Mouse (Mus musculus): ENCODE data around the gene Gsg1.

Gene Gsg1

DNA sequence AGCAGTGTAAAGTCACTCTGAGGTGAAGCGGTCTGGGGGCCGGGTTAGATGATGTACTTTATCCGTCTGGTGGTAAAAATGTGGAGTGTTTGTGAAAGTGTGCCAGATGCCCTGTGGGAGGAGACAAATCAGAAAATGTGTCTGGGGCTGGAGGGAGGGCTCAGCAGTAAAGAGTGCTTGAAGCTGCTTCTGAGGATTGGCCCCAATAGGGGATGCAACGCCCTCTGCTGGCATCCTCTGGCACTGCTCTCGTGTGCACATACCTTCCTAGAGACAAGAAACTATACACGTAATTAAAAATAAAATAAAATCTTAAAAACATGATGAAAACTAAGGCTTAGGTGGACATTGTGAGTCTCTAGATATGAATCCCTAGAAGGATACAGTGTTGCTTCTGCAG is 6.3 kb upstream of the Gsg1 start:
- DNase-seq (ENCODE audit: low spot score in 2 of 2): no peak

DNA sequence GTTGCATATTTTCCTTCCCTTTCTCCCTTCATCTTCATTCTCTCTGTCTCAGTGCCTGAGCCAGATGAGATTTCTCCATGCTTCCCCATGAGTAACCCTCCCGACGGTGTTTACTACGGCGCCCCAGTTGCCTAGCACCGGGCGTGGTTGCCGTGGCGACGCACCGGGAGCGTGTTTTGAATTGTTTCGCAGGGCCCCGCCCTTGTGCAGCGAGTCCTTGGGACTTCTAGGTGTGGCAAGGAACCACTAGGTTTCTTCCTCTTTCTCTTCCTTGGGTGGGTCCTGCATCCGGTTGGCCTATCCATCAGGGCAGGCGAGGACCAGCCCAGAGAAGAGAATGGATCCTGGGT is 1.4 kb downstream of the Gsg1 start:
- DNase-seq (ENCODE audit: low spot score in 2 of 2): peak; percentile 78 to 79

DNA sequence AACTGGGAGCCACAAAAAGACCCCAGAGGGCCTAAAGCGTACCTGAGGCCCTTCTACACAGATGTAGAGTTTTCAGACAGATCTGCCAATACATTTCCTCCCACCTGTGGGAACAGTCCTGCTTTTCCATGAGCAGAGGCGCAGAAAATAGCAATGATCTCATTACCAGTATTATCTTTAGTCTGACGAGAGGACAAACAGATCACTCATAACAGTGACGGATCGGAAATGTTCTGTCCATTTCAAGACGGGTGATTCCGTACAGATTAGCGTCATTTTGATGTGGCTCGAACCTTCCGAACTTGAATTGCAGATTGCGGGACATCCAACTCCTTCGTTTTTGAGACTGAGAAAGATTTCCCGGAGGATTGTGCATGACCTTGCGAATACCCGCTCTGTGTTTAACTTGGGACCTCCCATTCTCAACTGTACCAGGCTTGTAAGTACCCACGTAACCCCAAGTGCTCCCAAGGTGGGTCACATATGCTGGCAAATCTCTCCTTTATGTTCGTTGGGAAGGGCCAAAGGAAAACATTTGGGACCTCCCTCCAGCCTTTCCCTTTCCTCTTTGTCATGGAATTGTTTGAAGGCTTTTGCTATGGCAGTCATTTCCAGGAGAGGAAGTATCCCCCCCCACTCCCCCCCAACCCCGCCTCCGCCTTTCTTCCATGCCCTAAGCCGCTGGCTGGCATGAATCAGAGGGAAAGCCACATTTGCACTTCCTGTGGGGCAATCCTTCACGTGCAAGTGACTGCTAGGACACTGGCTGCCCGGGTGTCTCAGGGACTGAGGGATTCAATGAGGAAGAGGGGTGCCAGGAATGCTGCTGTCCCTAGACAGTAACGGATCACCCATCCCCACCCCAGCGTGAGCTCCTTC is 2.1 kb downstream of the Gsg1 start:
- DNase-seq (ENCODE audit: low spot score in 2 of 2): no peak

DNA sequence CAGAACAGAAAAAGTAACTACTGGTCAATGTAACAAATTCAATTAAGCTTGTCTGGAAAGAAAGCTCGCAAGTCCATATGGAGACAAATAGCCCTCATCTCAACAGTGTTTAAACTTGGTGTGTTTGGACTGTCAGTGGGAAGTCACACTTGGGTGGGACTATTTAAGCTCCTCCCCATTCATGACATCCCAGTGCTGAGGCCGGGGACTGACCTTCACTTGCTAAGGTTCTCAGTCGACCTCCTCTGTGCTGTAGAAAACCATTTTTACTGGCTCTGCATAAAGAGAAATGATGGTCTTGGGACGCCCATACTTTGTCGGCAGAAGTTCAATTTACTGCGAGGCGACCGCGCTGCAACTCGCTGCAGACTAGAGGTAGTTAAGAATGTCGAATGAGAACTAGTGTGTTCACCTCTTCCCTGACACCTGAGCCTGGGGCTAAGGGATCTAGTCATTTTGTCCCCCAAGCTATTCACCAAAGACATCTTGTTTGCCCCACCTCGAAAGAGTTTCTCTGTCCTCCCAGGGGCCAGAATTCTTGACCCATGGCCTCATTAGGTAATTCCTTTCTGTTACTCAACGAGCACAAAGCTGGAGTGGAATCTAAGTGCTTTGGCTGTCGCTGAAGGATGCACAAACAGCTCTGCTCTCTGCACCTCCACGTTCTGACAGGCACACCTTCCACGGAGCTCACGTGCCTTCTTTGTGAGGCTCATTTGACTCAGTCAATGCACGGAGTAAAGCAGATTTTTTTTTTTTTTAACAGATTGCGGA is 3.0 kb downstream of the Gsg1 start:
- DNase-seq (ENCODE audit: low spot score in 2 of 2): no peak

DNA sequence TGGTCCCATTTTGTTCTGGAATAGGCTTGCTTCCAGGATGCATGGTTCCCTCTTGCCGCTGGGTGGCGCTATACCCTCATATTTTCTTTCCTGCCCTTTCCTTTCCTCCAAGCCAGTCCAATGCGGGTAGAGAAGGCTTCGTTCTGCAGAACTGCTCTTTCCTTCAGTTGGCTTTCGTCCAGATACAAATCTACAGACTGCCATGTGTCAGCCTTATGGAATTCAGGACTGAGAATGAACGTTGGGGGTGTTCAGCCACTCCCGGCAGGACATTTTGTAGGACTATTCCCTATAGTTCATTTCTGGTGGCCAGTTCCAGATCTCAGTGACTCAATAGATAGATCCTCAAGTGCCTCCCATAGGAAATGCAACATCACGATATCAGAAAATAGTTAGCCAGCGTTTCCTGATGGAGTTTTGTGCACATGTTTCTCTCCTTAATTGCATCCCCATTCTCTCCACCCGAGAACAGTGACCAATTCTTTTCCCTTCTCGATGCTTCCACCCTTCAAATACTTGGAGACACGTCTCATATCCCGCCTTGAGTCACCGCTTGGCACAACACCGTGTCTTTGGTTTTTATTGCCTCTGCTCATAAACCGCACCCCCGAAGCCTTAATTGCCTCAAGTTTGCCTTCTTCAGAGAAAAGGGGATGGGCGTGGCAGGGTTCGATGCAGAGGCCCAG is 4.2 kb downstream of the Gsg1 start:
- DNase-seq (ENCODE audit: low spot score in 2 of 2): peak; percentile 43 to 66

DNA sequence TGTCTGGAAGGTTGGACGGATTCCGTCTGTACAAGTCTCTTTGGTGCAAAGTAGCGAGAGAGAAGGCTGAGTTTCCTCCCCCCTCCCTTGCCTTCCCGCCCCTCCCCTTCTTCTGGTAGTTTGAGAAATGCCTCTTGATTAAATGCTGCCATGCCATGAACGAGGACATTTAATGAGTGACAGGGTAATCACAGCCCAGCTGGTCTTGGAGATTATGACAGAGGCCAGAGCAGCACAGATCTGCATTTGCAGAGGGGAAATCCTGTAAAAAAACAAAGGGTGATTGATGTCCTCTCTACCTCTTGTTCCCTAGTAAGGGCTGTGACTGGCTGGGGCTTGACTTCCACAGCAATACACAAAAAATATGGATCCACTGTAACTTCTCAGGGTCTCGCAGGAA is 6.3 kb downstream of the Gsg1 start:
- no peak for DNase-seq (ENCODE audit: low spot score in 2 of 2)

DNA sequence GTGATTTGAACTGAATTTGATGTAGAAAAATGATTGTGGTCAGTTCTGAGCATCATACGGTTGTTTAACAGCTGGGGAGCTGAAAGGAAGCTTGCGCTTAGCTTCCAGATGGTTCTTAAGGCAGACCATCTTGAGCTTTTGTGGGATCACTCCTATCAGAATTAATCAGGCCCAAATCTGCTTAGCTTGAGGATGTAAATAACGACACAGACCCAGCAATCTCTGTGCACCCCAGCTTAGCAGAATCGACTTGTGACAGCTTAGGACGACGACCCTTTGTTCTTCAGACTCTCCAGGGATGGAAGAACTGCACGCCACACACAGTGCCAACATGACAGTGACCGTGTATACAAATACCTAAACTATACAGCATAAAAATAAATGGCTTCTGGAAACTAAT is 8.6 kb downstream of the Gsg1 start:
- DNase-seq (ENCODE audit: low spot score in 2 of 2): no peak

DNA sequence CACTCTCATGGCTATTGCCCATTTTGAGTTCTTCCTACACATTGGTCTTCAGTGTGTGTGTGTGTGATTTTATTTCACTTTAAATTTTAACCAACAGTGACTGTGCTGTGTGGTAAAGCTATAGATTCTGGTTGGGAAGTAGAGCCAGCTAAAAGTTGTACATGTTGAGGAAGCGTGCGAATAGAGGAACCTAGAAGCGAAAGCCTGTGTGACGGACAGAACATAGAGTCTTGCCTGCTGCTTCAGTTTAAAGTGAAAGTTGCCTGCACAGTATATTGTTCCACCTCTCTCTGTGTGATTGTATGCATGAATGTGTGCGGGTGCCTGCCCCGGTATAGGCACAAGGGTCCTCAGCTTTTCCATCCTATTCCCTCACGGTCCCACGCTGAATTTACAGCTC is 13.8 kb downstream of the Gsg1 start:
- no peak for DNase-seq (ENCODE audit: low spot score in 2 of 2)

DNA sequence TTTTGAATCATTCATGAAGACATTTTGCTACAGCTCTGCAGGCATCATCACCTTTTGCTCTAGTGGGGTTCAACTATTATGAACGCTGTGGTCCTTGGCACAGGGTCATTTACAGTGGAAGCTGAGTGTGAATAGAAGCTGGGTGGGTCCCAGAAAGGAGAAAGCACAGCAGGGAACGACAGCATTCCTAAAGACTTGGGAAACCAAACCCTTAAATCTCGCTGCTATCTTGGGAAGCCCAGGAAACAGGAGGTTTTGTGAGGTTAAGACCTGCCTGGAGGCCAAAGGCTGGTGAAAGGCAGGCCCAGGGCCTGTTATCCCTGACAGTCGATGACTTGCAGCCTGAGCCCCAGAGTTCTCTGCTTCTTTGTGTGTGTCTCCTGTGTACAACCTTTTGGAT is 15.9 kb downstream of the Gsg1 start:
- no peak for DNase-seq (ENCODE audit: low spot score in 2 of 2)

DNA sequence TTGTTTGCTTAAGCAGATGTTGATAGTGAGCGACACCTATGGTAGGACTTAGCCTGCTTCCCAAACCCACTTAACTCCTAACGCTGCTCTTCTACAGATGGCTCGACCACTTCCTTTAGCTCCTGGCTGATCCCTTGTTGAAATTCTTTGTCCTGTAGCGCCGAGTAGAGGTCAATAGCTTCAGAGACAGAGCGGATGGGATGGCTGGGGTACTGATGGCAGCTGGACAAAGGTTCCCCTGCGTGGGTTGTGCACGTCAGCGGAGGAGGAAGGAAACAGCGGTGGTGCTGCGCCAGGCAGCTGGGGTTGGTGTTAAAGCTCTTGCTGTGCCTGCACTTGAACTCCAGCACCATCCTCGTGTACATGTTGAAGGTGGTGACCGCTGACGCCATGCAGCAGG is 16.8 kb downstream of the Gsg1 start:
- no peak for DNase-seq (ENCODE audit: low spot score in 2 of 2)

DNA sequence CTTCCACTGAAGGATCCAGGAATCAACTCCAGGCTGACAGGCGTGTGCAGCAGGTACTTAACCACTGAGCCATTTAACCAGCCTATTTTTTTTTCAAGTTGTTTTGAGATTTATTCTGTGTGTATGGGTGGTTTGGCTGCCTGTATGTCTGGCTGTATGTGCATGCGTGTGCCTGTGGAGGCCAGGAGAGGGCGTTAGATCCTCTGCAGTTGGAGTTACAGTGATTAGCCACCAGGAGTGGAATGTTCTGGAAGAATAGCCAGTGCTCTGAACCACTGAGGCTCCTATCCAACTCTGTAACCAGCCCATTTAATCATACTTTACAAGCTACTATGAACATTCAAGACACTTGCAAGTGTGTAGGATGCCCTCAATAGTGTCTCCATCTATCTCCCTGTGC is 17.6 kb downstream of the Gsg1 start:
- DNase-seq (ENCODE audit: low spot score in 2 of 2): no peak

DNA sequence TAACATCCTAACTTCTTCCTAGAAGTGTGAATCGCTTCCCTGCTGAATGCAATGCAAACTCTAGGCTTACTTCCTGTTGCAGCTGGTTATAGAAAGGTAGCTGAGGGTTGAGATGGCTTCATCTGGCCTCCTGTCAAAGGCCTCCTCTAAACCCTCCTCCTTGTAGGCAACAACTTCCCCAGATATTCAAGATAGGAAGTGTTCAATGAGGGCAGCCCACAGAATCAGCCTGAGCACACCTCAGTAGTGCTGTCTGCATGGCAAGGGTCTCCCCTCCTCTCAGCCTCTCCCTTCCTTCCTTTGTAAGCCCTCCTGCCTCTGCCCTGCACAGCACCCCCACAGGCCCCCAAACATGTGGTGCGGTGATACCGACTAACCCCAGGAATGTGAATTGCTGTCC is 18.4 kb downstream of the Gsg1 start:
- DNase-seq (ENCODE audit: low spot score in 2 of 2): no peak

DNA sequence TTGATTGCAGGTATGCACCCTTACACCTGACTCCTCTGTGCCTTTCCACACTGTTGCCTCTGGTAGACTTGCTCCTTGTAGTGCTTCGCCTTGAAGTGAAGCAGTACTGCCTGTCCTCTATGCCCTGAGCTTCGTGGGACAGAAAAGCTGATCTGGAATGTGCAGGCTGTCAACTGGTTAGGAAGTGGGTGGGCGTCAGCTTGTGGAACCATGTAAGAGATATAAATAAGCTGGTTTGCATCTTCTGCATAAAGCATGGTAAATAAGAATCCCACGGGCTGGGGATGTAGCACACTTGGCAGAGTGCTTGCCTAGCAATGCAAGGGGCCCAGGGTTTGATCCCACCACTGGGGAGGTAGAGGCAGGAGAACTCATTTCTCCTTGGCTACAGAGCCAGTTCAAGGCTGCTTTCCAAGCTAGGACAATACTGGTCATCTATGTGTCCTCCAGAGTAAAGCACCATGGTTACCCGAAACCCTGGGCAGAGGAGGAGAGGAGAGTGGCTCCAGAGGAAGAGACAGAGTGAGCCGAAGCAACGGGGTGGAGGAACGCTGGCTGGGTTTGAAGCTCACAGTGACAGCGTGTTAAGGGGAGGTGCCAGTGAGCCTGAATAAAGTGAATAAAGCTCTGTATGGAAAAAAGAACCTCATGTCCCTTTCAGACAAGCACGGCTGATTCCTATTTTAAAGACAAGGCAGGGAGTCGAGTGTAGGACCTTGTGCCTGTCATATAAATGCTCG is 21.5 kb downstream of the Gsg1 start:
- no peak for DNase-seq (ENCODE audit: low spot score in 2 of 2)

DNA sequence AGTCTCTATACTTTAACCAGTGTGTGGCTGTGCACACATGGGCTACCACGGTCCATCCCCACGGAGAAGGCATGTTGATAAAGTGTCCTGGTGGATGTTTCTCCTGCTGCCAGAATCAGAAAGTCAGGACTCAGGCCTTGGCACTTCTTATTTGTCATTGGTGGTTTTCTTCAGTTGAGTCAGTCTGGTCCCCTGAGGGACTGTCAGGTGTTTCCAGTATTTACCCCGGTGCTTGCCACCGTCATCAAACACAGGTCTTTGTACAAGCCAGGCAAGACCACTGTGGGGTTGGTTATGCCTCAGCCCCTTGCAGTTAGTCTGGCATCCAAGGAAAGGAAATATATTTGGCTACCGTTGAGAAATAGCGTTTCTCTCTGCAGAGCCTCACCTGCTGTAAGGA is 23.6 kb downstream of the Gsg1 start:
- no peak for DNase-seq (ENCODE audit: low spot score in 2 of 2)

DNA sequence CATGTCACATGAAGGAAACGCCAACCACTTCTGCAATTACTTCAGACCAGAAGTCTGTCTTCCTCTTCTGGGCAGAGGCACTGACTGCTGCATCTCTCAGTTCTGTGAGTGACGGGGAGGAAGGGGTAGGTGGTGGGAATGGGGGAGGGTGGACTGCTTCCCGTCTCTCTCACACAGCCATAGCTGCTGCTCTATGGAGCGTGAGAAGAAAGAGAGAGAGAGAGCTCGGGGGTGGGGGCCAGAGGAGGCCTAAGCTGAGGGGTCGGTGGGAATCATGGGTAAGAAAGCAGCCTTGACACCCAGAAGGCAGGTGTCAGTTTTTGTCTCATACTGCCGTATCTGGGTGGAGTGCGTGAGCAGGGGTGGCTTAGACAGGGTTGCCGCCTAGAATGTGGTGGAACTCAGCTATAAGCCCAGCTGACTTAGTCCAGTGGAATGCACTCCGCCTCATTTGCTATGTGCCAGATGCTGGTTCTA is 25.6 kb downstream of the Gsg1 start:
- DNase-seq (ENCODE audit: low spot score in 2 of 2): no peak

DNA sequence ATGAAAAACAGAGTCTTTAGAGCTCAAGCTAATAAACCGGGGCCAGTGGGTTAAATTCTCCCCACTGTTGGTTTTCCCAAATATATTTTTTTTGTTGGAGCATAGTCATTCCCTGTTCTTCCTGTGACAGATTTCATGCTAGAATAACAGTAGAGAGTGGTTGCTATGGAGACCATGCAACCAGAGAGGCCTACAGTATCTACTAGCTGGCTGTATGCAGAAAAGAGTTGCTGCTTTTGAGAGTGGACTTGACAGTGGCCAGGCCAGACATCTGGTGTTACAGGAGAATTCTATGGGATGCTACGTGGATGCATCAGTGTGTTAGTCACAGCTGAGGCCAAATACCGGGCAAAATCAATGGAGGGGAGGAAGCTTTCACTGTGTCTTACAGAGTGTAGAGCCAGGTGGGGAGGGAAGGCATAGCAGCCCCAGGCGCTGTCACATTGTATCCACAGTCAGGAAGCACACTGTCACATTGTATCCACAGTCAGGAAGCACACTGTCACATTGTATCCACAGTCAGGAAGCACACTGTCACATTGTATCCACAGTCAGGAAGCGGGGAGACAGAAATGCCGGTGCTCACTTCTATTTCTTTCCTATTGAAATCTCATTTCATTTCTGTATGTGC is 30.2 kb downstream of the Gsg1 start:
- DNase-seq (ENCODE audit: low spot score in 2 of 2): no peak

DNA sequence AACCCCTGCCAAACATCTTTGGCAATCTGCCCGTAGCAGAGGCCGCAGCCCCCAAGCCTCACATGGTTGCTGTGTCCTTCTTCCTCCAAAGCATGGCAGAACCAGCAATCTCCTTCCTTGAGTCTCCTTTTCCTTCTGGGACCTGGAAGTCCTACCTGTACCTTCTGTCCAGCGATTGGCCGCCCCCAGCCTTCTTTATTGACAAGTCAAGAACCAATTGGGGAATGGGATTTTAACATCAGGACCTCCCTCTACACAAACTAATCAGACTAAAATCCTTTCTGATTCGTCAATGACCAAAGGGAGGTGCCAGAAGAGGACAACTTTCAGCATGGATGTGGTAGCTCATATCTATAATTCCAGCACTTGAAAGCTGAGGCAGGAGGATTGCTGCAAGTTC is 34.2 kb downstream of the Gsg1 start:
- DNase-seq (ENCODE audit: low spot score in 2 of 2): no peak

DNA sequence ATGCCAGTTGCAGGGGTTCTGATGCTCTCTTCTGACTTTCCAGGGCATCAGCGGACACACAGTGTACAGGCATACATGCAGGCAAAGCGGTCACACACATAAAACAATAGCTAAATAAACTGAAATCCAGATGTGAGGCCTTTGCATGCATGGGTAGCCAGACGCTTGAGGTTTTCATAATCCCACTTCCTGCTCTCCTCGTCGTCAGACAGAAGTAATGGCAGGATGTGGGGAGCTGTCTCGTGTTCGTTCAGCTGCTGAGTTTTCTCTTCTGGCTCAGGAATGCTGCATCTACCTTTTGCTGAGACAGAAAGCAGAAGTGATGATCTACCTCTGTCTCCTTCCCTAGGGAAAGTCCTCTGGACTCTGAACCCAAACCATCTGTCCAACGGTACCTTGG is 35.8 kb downstream of the Gsg1 start:
- no peak for DNase-seq (ENCODE audit: low spot score in 2 of 2)

DNA sequence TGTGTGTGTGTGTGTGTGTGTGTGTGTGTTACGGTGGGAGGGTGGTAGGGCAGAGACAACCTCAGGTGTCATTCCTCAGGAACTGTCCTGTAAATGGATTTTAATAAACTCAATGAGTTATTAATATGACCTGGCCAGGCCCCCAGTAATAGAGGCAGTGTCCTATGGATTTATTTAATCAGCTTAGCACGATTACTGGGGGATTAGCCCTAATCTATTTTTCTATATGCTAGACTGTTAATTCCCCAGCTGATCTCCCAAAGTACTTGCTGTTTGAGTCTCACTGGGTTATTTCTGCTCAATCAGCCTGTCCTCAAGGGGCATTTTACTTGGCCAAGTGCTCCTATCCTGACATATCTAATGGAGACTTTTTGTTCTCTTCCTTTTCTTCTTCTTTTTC is 41.5 kb downstream of the Gsg1 start:
- DNase-seq (ENCODE audit: low spot score in 2 of 2): no peak

DNA sequence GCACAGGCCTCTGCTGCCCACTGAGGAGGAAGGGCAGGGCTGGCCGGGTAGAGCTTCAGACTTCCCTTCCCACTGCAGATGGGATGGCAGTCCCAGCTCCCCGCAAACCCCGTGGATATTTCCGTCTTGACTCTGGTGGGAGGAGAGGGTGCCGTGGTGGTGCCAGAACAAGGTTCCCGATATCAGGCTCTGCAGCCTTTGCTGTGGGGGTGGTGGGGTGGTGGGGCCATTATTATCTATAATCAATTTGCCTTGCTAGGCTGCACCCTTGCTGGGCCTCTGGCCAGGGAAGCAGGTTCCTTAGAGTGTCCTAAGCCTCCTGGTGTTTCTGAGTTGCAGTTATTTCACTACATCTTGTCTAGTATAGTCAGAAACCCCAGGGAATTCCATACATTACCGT is 43.0 kb downstream of the Gsg1 start:
- DNase-seq (ENCODE audit: low spot score in 2 of 2): no peak

DNA sequence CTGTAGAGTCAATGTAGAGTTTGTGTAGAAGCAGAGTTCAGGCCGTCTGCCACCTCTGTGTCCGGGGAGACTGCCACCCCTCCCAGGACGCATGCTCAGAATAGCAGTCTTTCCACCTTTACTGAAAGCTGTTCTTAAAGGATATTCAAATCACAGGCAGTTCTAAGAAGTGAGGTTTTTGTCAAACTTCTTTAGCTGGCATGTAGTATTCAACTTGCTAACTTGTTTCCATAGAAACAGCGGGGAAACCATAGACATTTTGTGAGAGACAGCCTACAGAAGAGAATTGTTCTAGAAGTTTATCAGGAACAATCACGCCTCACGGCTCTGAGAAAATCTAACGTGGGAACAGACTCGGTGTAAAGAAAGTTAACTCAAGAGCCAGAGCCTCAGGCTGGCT is 47.2 kb downstream of the Gsg1 start:
- no peak for DNase-seq (ENCODE audit: low spot score in 2 of 2)

Measured in frontal cortex, postnatal 10 days (tissue).